Mouse (Mus musculus) ES-Bruce4 (cell line): ENCODE results near the gene Plxna3. TPM values are rescaled to one million over a fixed set of nuclear protein-coding genes. Genes with fewer than 3 reads are reported as not detected.

Experiments used
- H3K27ac ChIP-seq: 2 replicates; pipeline ENCODE4 v1.5.1; 2012; ENCODE audit warnings: low read length, inconsistent platforms; ENCODE audit not compliant: insufficient read depth
- H3K27me3 ChIP-seq: 2 replicates; pipeline ENCODE4 v1.6.1; 2012; ENCODE audit warnings: mild to moderate bottlenecking, low read length, inconsistent platforms; ENCODE audit not compliant: control insufficient read depth, poor library complexity, insufficient read depth, severe bottlenecking
- H3K36me3 ChIP-seq: 2 replicates; pipeline ENCODE4 v1.6.1; 2012; ENCODE audit warnings: inconsistent platforms, mild to moderate bottlenecking, low read length, moderate library complexity; ENCODE audit not compliant: control insufficient read depth, poor library complexity, insufficient read depth, severe bottlenecking
- H3K4me1 ChIP-seq: one replicate; pipeline ENCODE4 v1.8.1; 2011; ENCODE audit warnings: low read length; ENCODE audit not compliant: control insufficient read depth, insufficient read depth
- H3K4me3 ChIP-seq: 2 replicates; pipeline ENCODE4 v1.5.1; 2011; ENCODE audit warnings: low read depth, mild to moderate bottlenecking, low read length
- H3K9ac ChIP-seq: 2 replicates; pipeline ENCODE4 v1.6.1; 2012; ENCODE audit warnings: low read depth, mild to moderate bottlenecking, inconsistent platforms; ENCODE audit not compliant: poor library complexity, severe bottlenecking
- H3K9me3 ChIP-seq: replicated peaks from 2 replicates; pipeline ENCODE4 v1.6.1; 2012; ENCODE audit warnings: mild to moderate bottlenecking, low read length, inconsistent platforms; ENCODE audit not compliant: control insufficient read depth, poor library complexity, insufficient read depth, severe bottlenecking
- CTCF ChIP-seq: IDR thresholded peaks from one replicate; pipeline ENCODE4 v1.8.1; 2011; ENCODE audit warnings: low read depth, low read length
- EP300 ChIP-seq: IDR thresholded peaks from 2 replicates; pipeline ENCODE4 v1.6.1; 2011; ENCODE audit warnings: low read depth, low read length; ENCODE audit not compliant: insufficient read depth
- POLR2A ChIP-seq: IDR thresholded peaks from one replicate; pipeline ENCODE4 v1.8.1; 2011; ENCODE audit warnings: low read length; ENCODE audit not compliant: insufficient read depth
- polyA plus RNA-seq: library from polyadenylated mRNA; stranded (reverse); fragments of >200 nt; gene quantifications from 2 replicates; pipeline ENCODE4 v1.2.4, GENCODE M21; 2011; ENCODE audit warnings: low read depth; ENCODE audit not compliant: missing spikeins, insufficient read depth, insufficient read length

The Plxna3 gene
- 9.1 and 10.5 TPM in 2 replicates for polyA plus RNA-seq

GRCm38 (mm10) chrX:74328725-74329161 lies at the start of gene Plxna3:
Plxna3 (plus strand) TSS chrX:74329066.
- Histone ChIP-seq H3K27me3 (no peaks in the 10 kb centered on the region), H3K9me3 (no peaks in the 10 kb centered on the region), H3K27ac (no peak within 1 kb of the TSS), H3K36me3 (no peaks in the 10 kb centered on the region), H3K9ac (peak within 1 kb of the TSS; percentile 72), H3K4me3 (peak within 1 kb of the TSS; percentile 74), H3K4me1 (no peaks in the 10 kb centered on the region)
- TF ChIP-seq CTCF, result no peak
- TF ChIP-seq EP300, result no peak
- no peak for TF ChIP-seq POLR2A

GRCm38 (mm10) chrX:74281041-74281731 lies 47.7 kb upstream of the Plxna3 start:
- peak overlapping the region; percentile 59 for H3K9ac ChIP-seq
- TF ChIP-seq CTCF (no peak), EP300 (no peak), POLR2A (no peak)

GRCm38 (mm10) chrX:74281732-74282394 lies 47.0 kb upstream of the Plxna3 start, which contains the start of the genes Taz and Dnase1l1:
Taz (plus strand) TSS chrX:74281912.
Dnase1l1 (minus strand) TSS chrX:74282337.
- peak within 1 kb of the TSS; percentile 68 for H3K27ac ChIP-seq
- H3K4me1 ChIP-seq, result peaks cover 2% of the 10 kb centered on the region
- no peaks in the 10 kb centered on the region for H3K36me3 ChIP-seq
- no peaks in the 10 kb centered on the region for H3K27me3 ChIP-seq
- no peaks in the 10 kb centered on the region for H3K9me3 ChIP-seq
- H3K4me3 ChIP-seq, result peak within 1 kb of the TSS; percentile 95
- peak within 1 kb of the TSS; percentile 87 for H3K9ac ChIP-seq
- TF ChIP-seq CTCF (no peak), EP300 (no peak), POLR2A (no peak)

More at GRCm38 (mm10) chrX:74281041-74281731, 47.7 kb upstream of the Plxna3 start:
- Histone ChIP-seq H3K4me3 (peak overlapping the region; percentile 95), H3K27ac (no peak overlapping the region), H3K27me3 (no peaks in the 10 kb centered on the region), H3K36me3 (no peaks in the 10 kb centered on the region), H3K4me1 (peaks cover 2% of the 10 kb centered on the region), H3K9me3 (no peaks in the 10 kb centered on the region)

- Histone ChIP-seq H3K9me3 (no peaks in the 10 kb centered on the region), H3K4me3 (peak overlapping the region; percentile 95), H3K27ac (peak overlapping the region; percentile 68; the same call in 1 of the 2 replicates), H3K27me3 (no peaks in the 10 kb centered on the region), H3K4me1 (peaks cover 2% of the 10 kb centered on the region), H3K36me3 (no peaks in the 10 kb centered on the region), H3K9ac (peak overlapping the region; percentile 87)
- TF ChIP-seq CTCF (no peak), EP300 (no peak), POLR2A (peak; percentile 59)
These were observed 46.3 kb upstream of the Plxna3 start for GRCm38 (mm10) chrX:74282395-74283091.

- TF ChIP-seq POLR2A, result no peak
- 0 out of 2 replicates have a peak, but pooled peaks cover 2% of the 10 kb centered on the region for H3K36me3 ChIP-seq
- H3K4me3 ChIP-seq, result peak overlapping the region; percentile 95
- H3K4me1 ChIP-seq, result peaks cover 2% of the 10 kb centered on the region
- no peak overlapping the region for H3K27ac ChIP-seq
- no peaks in the 10 kb centered on the region for H3K27me3 ChIP-seq
- no peaks in the 10 kb centered on the region for H3K9me3 ChIP-seq
- peak overlapping the region; percentile 87 for H3K9ac ChIP-seq
These were observed 45.8 kb upstream of the Plxna3 start for GRCm38 (mm10) chrX:74283092-74283437.

- H3K9ac ChIP-seq, result no peak overlapping the region
- no peak overlapping the region for H3K27ac ChIP-seq
- no peak overlapping the region for H3K4me3 ChIP-seq
- no peaks in the 10 kb centered on the region for H3K9me3 ChIP-seq
- H3K4me1 ChIP-seq, result peaks cover 2% of the 10 kb centered on the region
- H3K27me3 ChIP-seq, result no peaks in the 10 kb centered on the region
- TF ChIP-seq EP300 (no peak), CTCF (no peak), POLR2A (no peak)
- H3K36me3 ChIP-seq, result no peaks in the 10 kb centered on the region
These were observed 35.4 kb upstream of the Plxna3 start for GRCm38 (mm10) chrX:74293431-74293830.
